Mouse (Mus musculus): ENCODE measurements around the gene Fcho1. TPM values are rescaled to one million over a fixed set of nuclear protein-coding genes. Genes with fewer than 3 reads are reported as not detected.

Gene Fcho1
- polyA plus RNA-seq, 1 experiment from 2014 or later = 7.4 TPM

- Histone ChIP-seq H3K9ac (replicated peaks; ENCODE audit: low read depth, low read length) (no peak overlapping the region), H3K9me3 (ENCODE audit: control insufficient read depth, low read depth, low read length) (no peaks in the 10 kb centered on the region), H3K27ac (ENCODE audit: low read length) (no peak overlapping the region), H3K36me3 (ENCODE audit: control insufficient read depth, insufficient read depth, low read length) (no peaks in the 10 kb centered on the region), H3K4me2 (replicated peaks; ENCODE audit: low read depth, low read length) (no peak overlapping the region), H3K4me3 (ENCODE audit: low read depth, low read length) (no peak overlapping the region), H3K4me1 (ENCODE audit: control insufficient read depth, insufficient read depth, low read length) (peaks cover 21% of the 10 kb centered on the region; the same call in 1 of the 2 replicates), H3K27me3 (ENCODE audit: control insufficient read depth, insufficient read depth, low read length) (peaks cover 93% of the 10 kb centered on the region)
- WGBS = 78% methylated on average over 12 of the region's 12 CpGs
- no peak for ATAC-seq (ENCODE audit: insufficient number of reproducible peaks, insufficient read depth, low FRiP score, low read depth)
Observed at GRCm38 (mm10) chr8:71682832-71683231, 42.7 kb downstream of the Fcho1 start.

GRCm38 (mm10) chr8:71681369-71681915, 44.1 kb downstream of the Fcho1 start:
- Histone ChIP-seq H3K4me2 (replicated peaks; ENCODE audit: low read depth, low read length) (no peak overlapping the region), H3K36me3 (ENCODE audit: control insufficient read depth, insufficient read depth, low read length) (no peaks in the 10 kb centered on the region), H3K4me1 (ENCODE audit: control insufficient read depth, insufficient read depth, low read length) (peaks cover 20% of the 10 kb centered on the region; the same call in 1 of the 2 replicates), H3K4me3 (ENCODE audit: low read depth, low read length) (no peak overlapping the region), H3K9ac (replicated peaks; ENCODE audit: low read depth, low read length) (no peak overlapping the region), H3K27ac (ENCODE audit: low read length) (no peak overlapping the region), H3K9me3 (ENCODE audit: control insufficient read depth, low read depth, low read length) (no peaks in the 10 kb centered on the region), H3K27me3 (ENCODE audit: control insufficient read depth, insufficient read depth, low read length) (peaks cover 79% of the 10 kb centered on the region)
- no peak for ATAC-seq (ENCODE audit: insufficient number of reproducible peaks, insufficient read depth, low FRiP score, low read depth)
- WGBS = 10% methylated on average over 18 of the region's 18 CpGs

- 7% methylated on average over 21 of the region's 21 CpGs for WGBS
Observed at GRCm38 (mm10) chr8:71680471-71680870, 45.0 kb downstream of the Fcho1 start.

GRCm38 (mm10) chr8:71679550-71680168, 45.9 kb downstream of the Fcho1 start:
- Histone ChIP-seq H3K9me3 (ENCODE audit: control insufficient read depth, low read depth, low read length) (no peaks in the 10 kb centered on the region), H3K27ac (ENCODE audit: low read length) (no peak overlapping the region), H3K4me2 (replicated peaks; ENCODE audit: low read depth, low read length) (peak overlapping the region; percentile 50), H3K4me1 (ENCODE audit: control insufficient read depth, insufficient read depth, low read length) (0 out of 2 replicates have a peak, but pooled peaks cover 10% of the 10 kb centered on the region), H3K9ac (replicated peaks; ENCODE audit: low read depth, low read length) (no peak overlapping the region), H3K4me3 (ENCODE audit: low read depth, low read length) (peak overlapping the region; percentile 20), H3K36me3 (ENCODE audit: control insufficient read depth, insufficient read depth, low read length) (no peaks in the 10 kb centered on the region), H3K27me3 (ENCODE audit: control insufficient read depth, insufficient read depth, low read length) (peaks cover 62% of the 10 kb centered on the region)
- no peak for ATAC-seq (ENCODE audit: insufficient number of reproducible peaks, insufficient read depth, low FRiP score, low read depth)
- WGBS = 7% methylated on average over 45 of the region's 46 CpGs

More at GRCm38 (mm10) chr8:71680471-71680870, 45.0 kb downstream of the Fcho1 start:
- no peaks in the 10 kb centered on the region for H3K36me3 ChIP-seq (ENCODE audit: control insufficient read depth, insufficient read depth, low read length)
- H3K27me3 ChIP-seq (ENCODE audit: control insufficient read depth, insufficient read depth, low read length) = peaks cover 70% of the 10 kb centered on the region
- no peak overlapping the region for H3K27ac ChIP-seq (ENCODE audit: low read length)
- H3K4me3 ChIP-seq (ENCODE audit: low read depth, low read length) = 0 out of 2 replicates have a peak overlapping the region, but pooled peaks have one; percentile 2
- ATAC-seq (ENCODE audit: insufficient number of reproducible peaks, insufficient read depth, low FRiP score, low read depth) = no peak
- H3K4me2 ChIP-seq (replicated peaks; ENCODE audit: low read depth, low read length) = peak overlapping the region; percentile 18; the same call in 1 of the 2 replicates
- H3K4me1 ChIP-seq (ENCODE audit: control insufficient read depth, insufficient read depth, low read length) = 0 out of 2 replicates have a peak, but pooled peaks cover 11% of the 10 kb centered on the region
- H3K9ac ChIP-seq (replicated peaks; ENCODE audit: low read depth, low read length) = no peak overlapping the region
- no peaks in the 10 kb centered on the region for H3K9me3 ChIP-seq (ENCODE audit: control insufficient read depth, low read depth, low read length)

- H3K4me3 ChIP-seq (ENCODE audit: low read depth, low read length) = peak overlapping the region; percentile 20; the same call in 1 of the 2 replicates
- peak overlapping the region; percentile 50 for H3K4me2 ChIP-seq (replicated peaks; ENCODE audit: low read depth, low read length)
- H3K9ac ChIP-seq (replicated peaks; ENCODE audit: low read depth, low read length) = no peak overlapping the region
- 0 out of 2 replicates have a peak, but pooled peaks cover 10% of the 10 kb centered on the region for H3K4me1 ChIP-seq (ENCODE audit: control insufficient read depth, insufficient read depth, low read length)
- H3K9me3 ChIP-seq (ENCODE audit: control insufficient read depth, low read depth, low read length) = no peaks in the 10 kb centered on the region
- no peak for ATAC-seq (ENCODE audit: insufficient number of reproducible peaks, insufficient read depth, low FRiP score, low read depth)
- H3K36me3 ChIP-seq (ENCODE audit: control insufficient read depth, insufficient read depth, low read length) = no peaks in the 10 kb centered on the region
- peaks cover 56% of the 10 kb centered on the region for H3K27me3 ChIP-seq (ENCODE audit: control insufficient read depth, insufficient read depth, low read length)
- no peak overlapping the region for H3K27ac ChIP-seq (ENCODE audit: low read length)
- 18% methylated on average over 16 of the region's 16 CpGs for WGBS
Observed at GRCm38 (mm10) chr8:71679116-71679515, 46.4 kb downstream of the Fcho1 start.

GRCm38 (mm10) chr8:71678216-71678615, 47.3 kb downstream of the Fcho1 start:
- H3K4me1 ChIP-seq (ENCODE audit: control insufficient read depth, insufficient read depth, low read length) = 0 out of 2 replicates have a peak, but pooled peaks cover 10% of the 10 kb centered on the region
- no peak overlapping the region for H3K4me2 ChIP-seq (replicated peaks; ENCODE audit: low read depth, low read length)
- 72% methylated on average over 4 of the region's 4 CpGs for WGBS
- H3K9me3 ChIP-seq (ENCODE audit: control insufficient read depth, low read depth, low read length) = no peaks in the 10 kb centered on the region
- ATAC-seq (ENCODE audit: insufficient number of reproducible peaks, insufficient read depth, low FRiP score, low read depth) = no peak
- no peak overlapping the region for H3K27ac ChIP-seq (ENCODE audit: low read length)
- H3K36me3 ChIP-seq (ENCODE audit: control insufficient read depth, insufficient read depth, low read length) = no peaks in the 10 kb centered on the region
- no peak overlapping the region for H3K4me3 ChIP-seq (ENCODE audit: low read depth, low read length)
- H3K27me3 ChIP-seq (ENCODE audit: control insufficient read depth, insufficient read depth, low read length) = peaks cover 47% of the 10 kb centered on the region
- H3K9ac ChIP-seq (replicated peaks; ENCODE audit: low read depth, low read length) = no peak overlapping the region

GRCm38 (mm10) chr8:71677555-71677954, 48.0 kb downstream of the Fcho1 start:
- no peak overlapping the region for H3K4me3 ChIP-seq (ENCODE audit: low read depth, low read length)
- peaks cover 40% of the 10 kb centered on the region for H3K27me3 ChIP-seq (ENCODE audit: control insufficient read depth, insufficient read depth, low read length)
- 0 out of 2 replicates have a peak, but pooled peaks cover 10% of the 10 kb centered on the region for H3K4me1 ChIP-seq (ENCODE audit: control insufficient read depth, insufficient read depth, low read length)
- H3K36me3 ChIP-seq (ENCODE audit: control insufficient read depth, insufficient read depth, low read length) = no peaks in the 10 kb centered on the region
- H3K9me3 ChIP-seq (ENCODE audit: control insufficient read depth, low read depth, low read length) = no peaks in the 10 kb centered on the region
- H3K9ac ChIP-seq (replicated peaks; ENCODE audit: low read depth, low read length) = no peak overlapping the region
- no peak overlapping the region for H3K27ac ChIP-seq (ENCODE audit: low read length)
- no peak overlapping the region for H3K4me2 ChIP-seq (replicated peaks; ENCODE audit: low read depth, low read length)
- ATAC-seq (ENCODE audit: insufficient number of reproducible peaks, insufficient read depth, low FRiP score, low read depth) = no peak

GRCm38 (mm10) chr8:71676803-71677202, 48.7 kb downstream of the Fcho1 start:
- H3K27ac ChIP-seq (ENCODE audit: low read length) = peak overlapping the region; percentile 75; the same call in 1 of the 2 replicates
- H3K9ac ChIP-seq (replicated peaks; ENCODE audit: low read depth, low read length) = peak overlapping the region; percentile 54; the same call in 1 of the 2 replicates
- 57% methylated on average over 9 of the region's 9 CpGs for WGBS
- H3K36me3 ChIP-seq (ENCODE audit: control insufficient read depth, insufficient read depth, low read length) = no peaks in the 10 kb centered on the region
- H3K9me3 ChIP-seq (ENCODE audit: control insufficient read depth, low read depth, low read length) = no peaks in the 10 kb centered on the region
- H3K4me2 ChIP-seq (replicated peaks; ENCODE audit: low read depth, low read length) = peak overlapping the region; percentile 65
- 0 out of 2 replicates have a peak, but pooled peaks cover 10% of the 10 kb centered on the region for H3K4me1 ChIP-seq (ENCODE audit: control insufficient read depth, insufficient read depth, low read length)
- ATAC-seq (ENCODE audit: insufficient number of reproducible peaks, insufficient read depth, low FRiP score, low read depth) = no peak
- peaks cover 34% of the 10 kb centered on the region for H3K27me3 ChIP-seq (ENCODE audit: control insufficient read depth, insufficient read depth, low read length)
- peak overlapping the region; percentile 58 for H3K4me3 ChIP-seq (ENCODE audit: low read depth, low read length)
